Mouse (Mus musculus) neural tube, embryonic 15.5 days (tissue): ENCODE data around the gene Dnah3. TPM values are rescaled to one million over a fixed set of nuclear protein-coding genes. Genes with fewer than 3 reads are reported as not detected.

Experiments
- ATAC-seq: fragments of 200-750 bp; cut with Nextera tagmentation; 2 replicates; pipeline ENCODE4 v1.8.0; 2017; ENCODE audit warnings: mild to moderate bottlenecking, moderate TSS enrichment, moderate library complexity; ENCODE audit not compliant: low FRiP score
- H3K27ac ChIP-seq: fragments of 300-500 bp; sonication (generic); replicated peaks from 2 replicates; pipeline ENCODE4 v1.5.1; 2015; ENCODE audit warnings: mild to moderate bottlenecking, inconsistent platforms
- H3K27me3 ChIP-seq: fragments of 300-500 bp; sonication (generic); replicated peaks from 2 replicates; pipeline ENCODE4 v1.6.1; 2015; ENCODE audit warnings: inconsistent platforms
- H3K36me3 ChIP-seq: fragments of 300-500 bp; sonication (generic); 2 replicates; pipeline ENCODE4 v1.6.1; 2015; ENCODE audit warnings: inconsistent platforms
- H3K4me1 ChIP-seq: fragments of 300-500 bp; sonication (generic); 2 replicates; pipeline ENCODE4 v1.6.1; 2015; ENCODE audit warnings: inconsistent platforms
- H3K4me2 ChIP-seq: fragments of 300-500 bp; sonication (generic); 2 replicates; pipeline ENCODE4 v1.6.1; 2015; ENCODE audit warnings: inconsistent platforms, mild to moderate bottlenecking, moderate library complexity
- H3K4me3 ChIP-seq: fragments of 300-500 bp; sonication (generic); replicated peaks from 2 replicates; pipeline ENCODE4 v1.5.1; 2015; ENCODE audit warnings: mild to moderate bottlenecking, inconsistent platforms
- H3K9ac ChIP-seq: fragments of 300-500 bp; sonication (generic); replicated peaks from 2 replicates; pipeline ENCODE4 v1.6.1; 2015; ENCODE audit warnings: mild to moderate bottlenecking, inconsistent platforms
- H3K9me3 ChIP-seq: fragments of 300-500 bp; sonication (generic); replicated peaks from 2 replicates; pipeline ENCODE4 v1.6.1; 2016; ENCODE audit warnings: inconsistent platforms
- WGBS: fragments of 180-500 bp; shearing (Covaris S2); methylation state at CpG from one replicate; pipeline ENCODE4 v1.1.7; 2015; ENCODE audit warnings: mixed read lengths; 5-methylcytosine and 5-hydroxymethylcytosine counted together
- polyA plus RNA-seq: library from polyadenylated mRNA; unstranded; fragments of >200 nt; fragmentation: Nextera tagmentation; extraction: Ambion mirVana; gene quantifications from 2 replicates; pipeline ENCODE4 v1.2.1, GENCODE M21; 2015

The Dnah3 gene
- polyA plus RNA-seq, 1 experiment from 2014 or later, result not detected

GRCm38 (mm10) chr7:120050447-120050846, 44.6 kb downstream of the Dnah3 start:
- Histone ChIP-seq H3K9me3 (no peaks in the 10 kb centered on the region), H3K27ac (no peak overlapping the region), H3K27me3 (no peaks in the 10 kb centered on the region), H3K9ac (no peak overlapping the region), H3K4me1 (no peaks in the 10 kb centered on the region), H3K4me2 (no peak overlapping the region), H3K4me3 (no peak overlapping the region), H3K36me3 (no peaks in the 10 kb centered on the region)
- no peak for ATAC-seq

DNA sequence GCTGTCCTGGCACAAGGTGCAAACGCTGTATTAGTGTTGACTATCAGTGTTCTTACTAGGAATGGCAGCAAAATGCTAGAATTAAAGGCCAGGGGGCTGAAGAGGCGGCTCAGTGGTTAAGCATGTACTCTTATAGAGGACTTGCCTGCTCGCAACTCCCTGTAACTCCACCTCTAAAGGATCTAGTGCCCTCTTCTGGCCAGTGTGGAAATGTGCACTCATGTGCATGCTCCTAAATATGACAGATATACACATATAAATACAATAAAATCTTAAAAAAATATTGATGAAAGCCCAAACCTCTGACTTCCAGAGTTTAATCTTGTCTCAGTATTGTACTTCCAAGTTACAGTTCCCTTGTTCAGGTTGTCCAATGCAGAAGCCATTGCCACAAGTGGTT, 51.1 kb downstream of the Dnah3 start:
- Histone ChIP-seq H3K4me3 (no peak overlapping the region), H3K27ac (no peak overlapping the region), H3K9ac (no peak overlapping the region), H3K9me3 (no peaks in the 10 kb centered on the region), H3K36me3 (no peaks in the 10 kb centered on the region), H3K27me3 (no peaks in the 10 kb centered on the region), H3K4me2 (no peak overlapping the region), H3K4me1 (no peaks in the 10 kb centered on the region)
- 90% methylated on average over 3 of the region's 3 CpGs for WGBS
- ATAC-seq, result no peak

GRCm38 (mm10) chr7:120036422-120036821, 58.7 kb downstream of the Dnah3 start:
- Histone ChIP-seq H3K9ac (no peak overlapping the region), H3K36me3 (no peaks in the 10 kb centered on the region), H3K27ac (no peak overlapping the region), H3K27me3 (no peaks in the 10 kb centered on the region), H3K4me3 (no peak overlapping the region), H3K4me1 (no peaks in the 10 kb centered on the region), H3K9me3 (no peaks in the 10 kb centered on the region), H3K4me2 (no peak overlapping the region)
- ATAC-seq, result no peak
- WGBS, result 74% methylated on average over 5 of the region's 5 CpGs

DNA sequence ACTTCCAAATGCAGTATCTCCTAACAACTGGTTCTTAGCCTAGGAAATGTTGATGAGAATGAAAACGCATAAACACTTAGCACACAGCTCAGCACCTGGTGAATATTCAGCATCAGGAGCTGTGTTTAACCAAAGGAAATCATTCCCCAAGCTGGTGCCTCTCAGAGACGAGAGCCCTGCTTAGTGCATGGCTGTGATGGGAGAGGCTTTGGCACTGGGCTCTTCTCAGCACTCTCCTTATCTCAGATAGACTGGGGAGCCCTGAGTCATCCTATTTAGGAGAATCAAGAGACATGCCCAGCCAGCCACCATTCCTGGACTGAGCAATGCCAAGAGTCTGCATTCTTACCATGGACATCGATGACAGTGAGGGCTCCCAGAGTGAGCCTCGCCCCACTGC, 60.1 kb downstream of the Dnah3 start:
- H3K27ac ChIP-seq, result no peak overlapping the region
- no peak overlapping the region for H3K4me2 ChIP-seq
- H3K27me3 ChIP-seq, result no peaks in the 10 kb centered on the region
- no peak overlapping the region for H3K4me3 ChIP-seq
- no peak for ATAC-seq
- WGBS, result 81% methylated on average over 4 of the region's 4 CpGs
- H3K9ac ChIP-seq, result no peak overlapping the region
- no peaks in the 10 kb centered on the region for H3K9me3 ChIP-seq
- H3K36me3 ChIP-seq, result no peaks in the 10 kb centered on the region
- no peaks in the 10 kb centered on the region for H3K4me1 ChIP-seq

DNA sequence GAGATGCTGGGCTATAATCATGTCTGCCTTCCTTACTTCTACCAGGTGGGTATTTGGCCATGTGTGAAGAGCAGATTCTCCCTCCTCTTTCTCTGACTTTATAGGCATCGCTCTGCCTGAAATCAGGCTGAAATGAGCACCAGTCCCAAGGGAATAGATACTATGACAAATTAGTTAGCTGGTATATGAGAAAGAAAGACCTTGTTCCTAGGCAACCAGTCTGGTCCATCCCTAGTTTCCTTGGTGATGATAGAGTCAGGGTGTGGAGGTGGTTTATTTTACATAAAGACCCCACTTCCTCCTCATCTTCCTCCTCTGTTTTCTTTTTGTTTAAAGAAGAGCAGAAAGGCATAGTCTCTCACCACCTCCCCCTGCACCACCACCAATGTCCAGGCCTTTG, 60.5 kb downstream of the Dnah3 start:
- Histone ChIP-seq H3K4me1 (no peaks in the 10 kb centered on the region), H3K27ac (no peak overlapping the region), H3K9ac (no peak overlapping the region), H3K36me3 (no peaks in the 10 kb centered on the region), H3K4me2 (no peak overlapping the region), H3K9me3 (no peaks in the 10 kb centered on the region), H3K4me3 (no peak overlapping the region), H3K27me3 (no peaks in the 10 kb centered on the region)
- ATAC-seq, result 0 out of 2 replicates have a peak, but pooled peaks have one; percentile 47
- WGBS, result 72% methylated on average over 1 of the region's 1 CpGs

- Histone ChIP-seq H3K27ac (no peak overlapping the region), H3K9me3 (no peaks in the 10 kb centered on the region), H3K27me3 (no peaks in the 10 kb centered on the region), H3K9ac (no peak overlapping the region), H3K36me3 (no peaks in the 10 kb centered on the region), H3K4me3 (no peak overlapping the region), H3K4me1 (no peaks in the 10 kb centered on the region), H3K4me2 (no peak overlapping the region)
- no peak for ATAC-seq
- 88% methylated on average over 1 of the region's 1 CpGs for WGBS
Measured at GRCm38 (mm10) chr7:120028669-120029068, 66.4 kb downstream of the Dnah3 start.

GRCm38 (mm10) chr7:119997066-119997465, 98.0 kb downstream of the Dnah3 start:
- no peaks in the 10 kb centered on the region for H3K9me3 ChIP-seq
- WGBS, result 85% methylated on average over 6 of the region's 6 CpGs

DNA sequence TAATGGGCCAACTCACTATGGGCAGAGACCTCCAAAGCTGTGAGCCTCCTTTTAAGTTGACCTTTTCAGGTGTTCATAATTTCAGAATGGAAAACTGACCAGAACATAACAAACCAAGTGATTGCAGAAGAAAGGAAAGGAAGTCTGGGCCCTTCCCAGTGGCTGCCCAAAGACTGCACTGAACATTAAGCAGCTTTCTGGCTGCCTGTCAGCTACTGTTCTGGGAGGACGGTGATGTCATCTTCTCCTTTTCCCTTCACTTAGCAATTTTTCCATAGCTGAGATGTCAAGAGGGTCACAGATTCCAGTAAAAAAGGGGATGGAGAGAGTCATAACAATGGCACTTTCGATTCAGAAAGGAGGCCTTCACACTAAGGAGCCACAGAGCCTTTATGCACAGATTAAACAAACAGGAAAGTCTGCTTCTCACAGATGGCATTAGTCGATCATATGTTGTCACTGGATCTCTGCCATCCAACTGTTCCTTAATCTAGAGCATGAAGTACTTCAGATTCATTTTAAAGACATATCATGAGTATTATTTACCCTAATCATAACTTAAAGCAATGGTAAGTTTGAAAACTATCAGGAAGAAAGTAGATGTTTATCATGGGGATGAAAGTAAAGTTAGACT, 109.7 kb downstream of the Dnah3 start:
- Histone ChIP-seq H3K9ac (no peak overlapping the region), H3K4me1 (no peaks in the 10 kb centered on the region), H3K9me3 (no peaks in the 10 kb centered on the region), H3K36me3 (no peaks in the 10 kb centered on the region), H3K4me3 (no peak overlapping the region), H3K27ac (no peak overlapping the region), H3K4me2 (no peak overlapping the region), H3K27me3 (no peaks in the 10 kb centered on the region)
- 87% methylated on average over 3 of the region's 3 CpGs for WGBS
- ATAC-seq, result no peak

More at GRCm38 (mm10) chr7:119997066-119997465, 98.0 kb downstream of the Dnah3 start:
- no peaks in the 10 kb centered on the region for H3K4me1 ChIP-seq
- ATAC-seq, result no peak
- no peak overlapping the region for H3K4me2 ChIP-seq
- no peaks in the 10 kb centered on the region for H3K36me3 ChIP-seq
- no peaks in the 10 kb centered on the region for H3K27me3 ChIP-seq
- H3K27ac ChIP-seq, result no peak overlapping the region
- no peak overlapping the region for H3K4me3 ChIP-seq
- no peak overlapping the region for H3K9ac ChIP-seq

DNA sequence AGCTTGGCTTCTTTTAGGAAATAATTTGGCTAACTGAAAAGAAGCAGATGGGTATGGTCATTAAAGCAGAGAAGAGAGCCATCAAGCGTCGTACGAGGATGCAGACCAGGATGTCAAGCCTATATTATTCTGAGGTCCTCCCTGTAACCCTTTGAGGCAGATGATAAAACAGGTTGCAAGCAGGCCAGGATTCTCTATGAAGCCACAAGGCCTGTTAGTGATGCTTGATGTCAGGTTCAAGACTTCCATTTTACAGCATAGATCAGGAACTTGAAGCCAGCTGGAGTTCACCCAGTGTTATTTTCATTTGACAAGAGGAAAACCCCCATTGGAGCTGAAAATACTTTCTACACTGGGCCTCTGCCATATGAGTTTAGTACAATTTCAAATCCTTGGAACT, 114.9 kb downstream of the Dnah3 start:
- no peaks in the 10 kb centered on the region for H3K4me1 ChIP-seq
- H3K4me3 ChIP-seq, result no peak overlapping the region
- WGBS, result 84% methylated on average over 3 of the region's 3 CpGs
- no peaks in the 10 kb centered on the region for H3K9me3 ChIP-seq
- no peak for ATAC-seq
- H3K4me2 ChIP-seq, result no peak overlapping the region
- H3K27me3 ChIP-seq, result no peaks in the 10 kb centered on the region
- H3K27ac ChIP-seq, result no peak overlapping the region
- H3K9ac ChIP-seq, result no peak overlapping the region
- H3K36me3 ChIP-seq, result no peaks in the 10 kb centered on the region

DNA sequence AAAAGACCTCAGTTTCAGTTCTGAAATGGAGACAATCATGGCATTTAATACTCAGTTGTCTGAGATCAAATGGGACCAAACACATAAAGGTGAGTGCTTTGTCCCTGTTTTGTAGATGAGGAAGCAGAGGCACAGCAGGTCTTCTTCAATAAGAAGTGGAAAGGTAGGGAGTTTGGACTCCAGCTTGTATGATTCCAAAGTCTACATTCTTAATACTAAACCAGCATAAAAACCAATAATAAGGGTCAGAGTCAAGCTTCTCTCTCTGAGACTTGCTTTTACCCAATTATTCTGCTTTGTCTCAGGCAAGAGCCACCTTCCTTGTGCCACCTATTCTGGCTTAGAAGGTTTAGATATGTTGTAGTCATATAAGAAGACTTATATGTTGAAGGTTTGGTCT, 116.5 kb downstream of the Dnah3 start:
- no peaks in the 10 kb centered on the region for H3K36me3 ChIP-seq
- H3K9ac ChIP-seq, result no peak overlapping the region
- no peak for ATAC-seq
- H3K9me3 ChIP-seq, result no peaks in the 10 kb centered on the region
- no peak overlapping the region for H3K4me3 ChIP-seq
- no peaks in the 10 kb centered on the region for H3K4me1 ChIP-seq
- no peak overlapping the region for H3K4me2 ChIP-seq
- H3K27me3 ChIP-seq, result no peaks in the 10 kb centered on the region
- H3K27ac ChIP-seq, result no peak overlapping the region

GRCm38 (mm10) chr7:119977574-119977973, 117.5 kb downstream of the Dnah3 start:
- H3K4me3 ChIP-seq, result no peak overlapping the region
- no peak overlapping the region for H3K27ac ChIP-seq
- no peaks in the 10 kb centered on the region for H3K9me3 ChIP-seq
- H3K27me3 ChIP-seq, result no peaks in the 10 kb centered on the region
- H3K4me2 ChIP-seq, result no peak overlapping the region
- WGBS, result 89% methylated on average over 7 of the region's 7 CpGs
- H3K36me3 ChIP-seq, result no peaks in the 10 kb centered on the region
- no peak overlapping the region for H3K9ac ChIP-seq
- no peaks in the 10 kb centered on the region for H3K4me1 ChIP-seq
- no peak for ATAC-seq

GRCm38 (mm10) chr7:119976256-119976655, 118.8 kb downstream of the Dnah3 start:
- H3K4me2 ChIP-seq, result no peak overlapping the region
- WGBS, result 87% methylated on average over 6 of the region's 6 CpGs
- H3K27ac ChIP-seq, result no peak overlapping the region
- H3K4me1 ChIP-seq, result no peaks in the 10 kb centered on the region
- H3K36me3 ChIP-seq, result no peaks in the 10 kb centered on the region
- H3K27me3 ChIP-seq, result no peaks in the 10 kb centered on the region
- no peak for ATAC-seq
- no peaks in the 10 kb centered on the region for H3K9me3 ChIP-seq
- no peak overlapping the region for H3K4me3 ChIP-seq
- H3K9ac ChIP-seq, result no peak overlapping the region

- H3K4me3 ChIP-seq, result no peak overlapping the region
- H3K9ac ChIP-seq, result no peak overlapping the region
- 87% methylated on average over 5 of the region's 5 CpGs for WGBS
- no peak overlapping the region for H3K4me2 ChIP-seq
- no peak overlapping the region for H3K27ac ChIP-seq
- no peak for ATAC-seq
- no peaks in the 10 kb centered on the region for H3K9me3 ChIP-seq
- H3K4me1 ChIP-seq, result no peaks in the 10 kb centered on the region
- no peaks in the 10 kb centered on the region for H3K36me3 ChIP-seq
- no peaks in the 10 kb centered on the region for H3K27me3 ChIP-seq
Measured at GRCm38 (mm10) chr7:119974214-119974613, 120.9 kb downstream of the Dnah3 start.
